Mouse (Mus musculus): ENCODE results near the gene Pole2.
A peak's percentile ranks its signal among the peaks of the same experiment; 100 is the strongest.

The Pole2 gene

DNA sequence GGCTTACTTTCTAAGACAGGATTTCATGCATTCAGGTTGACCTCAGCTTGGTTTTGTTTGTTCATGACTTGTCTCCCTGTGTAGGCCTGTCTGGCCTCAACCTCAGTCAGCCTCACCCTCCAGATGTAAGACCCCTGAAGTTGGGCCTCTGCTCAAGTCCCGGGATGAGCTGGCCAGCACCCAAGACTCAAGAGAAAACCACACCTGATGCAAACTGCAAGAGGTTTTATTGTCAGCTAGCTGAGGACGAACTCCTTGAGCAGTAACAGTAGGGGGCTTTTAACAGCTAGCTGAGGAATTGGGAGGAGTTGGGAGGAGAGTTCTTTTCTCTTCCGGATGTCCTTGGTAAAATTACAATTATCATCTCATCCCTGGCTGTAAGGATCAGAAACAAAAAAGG lies 50.5 kb downstream of the Pole2 start:
- peak; percentile 81 for DNase-seq

GRCm38 (mm10) chr12:69175975-69176374 lies 52.0 kb downstream of the Pole2 start:
- DNase-seq = no peak

- no peak for DNase-seq
Measured at GRCm38 (mm10) chr12:69171307-69171706, 56.7 kb downstream of the Pole2 start.

GRCm38 (mm10) chr12:69168461-69169106 lies 59.4 kb downstream of the Pole2 start, which contains the start of gene Lrr1:
TSS of gene Lrr1 (plus strand) at chr12:69168814.
- DNase-seq = peak; percentile 99

DNA sequence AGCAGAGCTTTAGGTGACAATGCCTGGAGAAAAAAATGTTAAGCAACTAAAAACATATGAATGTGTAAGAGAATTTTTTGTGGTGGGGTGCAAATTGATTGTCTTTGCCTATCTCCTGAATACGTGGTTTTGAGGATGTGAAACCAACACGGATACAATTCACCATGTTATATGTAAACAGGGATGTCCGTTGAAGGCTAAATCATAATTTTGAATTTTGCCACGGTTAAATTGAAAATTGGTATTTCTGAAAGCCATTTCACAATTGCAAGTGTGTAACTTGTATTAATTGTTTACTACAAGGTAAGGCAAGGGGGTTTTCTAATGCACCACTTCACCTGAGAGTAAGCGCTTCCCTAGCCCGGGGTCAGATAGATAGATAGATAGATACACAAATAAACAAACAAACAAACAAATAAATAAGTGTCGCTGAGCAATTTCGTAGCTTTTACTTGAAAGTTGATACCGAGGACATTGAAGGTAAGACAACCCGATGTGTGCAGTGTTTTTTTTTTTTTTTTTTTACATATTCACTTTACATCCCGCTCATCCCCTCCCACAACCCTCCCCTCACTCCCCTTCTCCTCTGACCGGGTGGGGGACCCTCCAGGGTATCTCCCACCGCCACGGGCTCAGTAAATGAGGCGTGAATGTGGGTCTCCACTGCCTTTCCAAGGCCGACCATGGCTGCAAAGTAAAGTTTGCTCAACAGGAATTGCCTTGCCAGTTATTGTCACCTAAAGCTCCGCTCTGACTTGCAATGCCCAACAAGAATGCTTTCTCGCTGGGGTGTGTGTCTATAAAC lies 60.1 kb downstream of the Pole2 start:
- peak; percentile 5 for DNase-seq

- DNase-seq = peak; percentile 53
Measured at GRCm38 (mm10) chr12:69166861-69167581, 61.0 kb downstream of the Pole2 start.

GRCm38 (mm10) chr12:69164904-69165303 lies 63.1 kb downstream of the Pole2 start:
- DNase-seq = no peak

GRCm38 (mm10) chr12:69163586-69163985 lies 64.4 kb downstream of the Pole2 start:
- peak; percentile 52 for DNase-seq

DNA sequence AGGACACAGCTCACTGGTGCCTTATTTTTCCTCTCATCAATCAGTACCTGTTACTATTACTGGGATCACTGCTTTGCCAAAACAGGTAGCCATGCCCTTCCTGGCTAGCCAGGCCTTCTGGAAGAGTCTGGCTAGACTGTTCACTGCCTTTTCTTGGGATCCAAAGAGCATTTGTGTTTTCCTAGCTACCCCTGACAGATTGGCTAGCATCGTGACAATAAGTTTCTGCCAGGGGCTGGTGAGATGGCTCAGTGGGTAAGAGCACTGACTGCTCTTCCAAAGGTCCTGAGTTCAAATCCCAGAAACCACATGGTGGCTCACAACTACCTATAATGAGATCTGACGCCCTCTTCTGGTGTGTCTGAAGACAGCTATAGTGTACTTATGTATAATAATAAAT lies 67.3 kb downstream of the Pole2 start:
- DNase-seq = peak; percentile 87

- DNase-seq = no peak
Measured at GRCm38 (mm10) chr12:69159578-69159940, 68.4 kb downstream of the Pole2 start.

DNA sequence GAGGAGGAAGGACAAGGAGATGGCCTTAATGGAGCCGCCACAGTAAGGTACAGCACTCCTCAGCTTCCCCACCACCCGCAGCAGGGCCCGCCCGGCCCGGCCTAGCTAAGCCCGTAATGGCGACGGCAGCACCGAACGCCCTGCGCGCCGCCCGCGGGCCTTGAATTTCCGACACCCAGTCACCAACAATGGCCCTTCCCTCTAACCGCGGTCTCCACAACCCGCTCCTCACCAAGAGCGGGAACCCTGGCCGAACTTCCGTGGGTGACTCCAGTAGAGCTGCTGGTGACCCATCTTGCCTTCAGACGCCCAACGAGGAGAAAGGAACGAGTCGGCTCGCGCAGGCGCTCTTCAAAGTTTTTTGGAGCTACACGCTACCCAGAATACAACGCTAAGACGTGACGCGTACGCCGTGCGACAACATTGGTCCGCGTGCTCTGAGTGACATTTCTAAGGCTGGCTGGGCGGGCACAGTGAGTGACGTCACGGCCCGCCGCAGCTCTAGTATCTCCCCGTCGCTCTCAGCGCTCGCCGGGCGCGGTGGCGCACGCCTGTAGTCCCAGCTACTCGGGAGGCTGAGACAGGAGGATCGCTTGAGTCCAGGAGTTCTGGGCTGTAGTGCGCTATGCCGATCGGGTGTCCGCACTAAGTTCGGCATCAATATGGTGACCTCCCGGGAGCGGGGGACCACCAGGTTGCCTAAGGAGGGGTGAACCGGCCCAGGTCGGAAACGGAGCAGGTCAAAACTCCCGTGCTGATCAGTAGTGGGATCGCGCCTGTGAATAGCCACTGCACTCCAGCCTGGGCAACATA lies 69.0 kb downstream of the Pole2 start, which contains the start of gene Rps29:
TSS of gene Rps29 (minus strand) at position 422 of the 813 bp plus-strand sequence.
- peak; percentile 100 for DNase-seq

GRCm38 (mm10) chr12:69158366-69158764 lies 69.6 kb downstream of the Pole2 start:
- DNase-seq = no peak

DNA sequence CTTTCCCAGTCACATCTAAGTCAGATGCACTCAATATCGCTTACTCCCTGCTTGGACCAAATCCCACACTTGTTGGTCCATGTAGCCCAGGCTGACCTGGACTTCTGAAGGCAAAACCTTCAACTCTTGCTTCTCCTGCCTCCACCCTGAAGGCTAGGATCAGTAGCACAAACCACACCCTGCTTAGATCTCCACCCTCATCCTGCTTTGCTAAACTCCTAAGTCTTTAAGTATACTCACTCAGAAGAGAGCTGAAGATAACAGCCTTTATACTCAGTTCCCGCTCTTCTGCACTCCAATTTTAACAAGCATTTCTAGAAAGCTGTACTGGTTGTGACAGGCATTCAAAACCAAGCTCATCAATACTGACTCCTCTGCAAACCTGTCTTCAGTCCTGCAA lies 70.9 kb downstream of the Pole2 start:
- no peak for DNase-seq

GRCm38 (mm10) chr12:69156436-69156835 lies 71.6 kb downstream of the Pole2 start:
- no peak for DNase-seq

GRCm38 (mm10) chr12:69155923-69156322 lies 72.1 kb downstream of the Pole2 start:
- no peak for DNase-seq
